In genomic region chr5:67048003-67048402, GRCm38 (mm10) we compare ENCODE assay signal across 8 mouse cellular contexts. TPM values are rescaled to one million over a fixed set of nuclear protein-coding genes. Genes with fewer than 3 reads are reported as not detected.
DNase-seq lines count a peak whose midpoint lies in the region; ATAC-seq and TF ChIP-seq lines count a peak whose summit lies in the region.

No protein-coding gene starts in this region.

- no peak for TF ChIP-seq EP300 in ES-Bruce4 (IDR thresholded peaks at IDR 0.05; ENCODE audit: insufficient read depth, low read depth, low read length)

- TF ChIP-seq POLR2A in ES-Bruce4 (IDR thresholded peaks at IDR 0.05; ENCODE audit: insufficient read depth, low read length), result no peak

- peak; percentile 29 for DNase-seq in kidney, adult 18-20 months
- peak; percentile 40 for DNase-seq in brain, embryonic 18.5 days (ENCODE audit: low read depth, low spot score)
- peak; percentile 22 for DNase-seq in large intestine, adult 2 months (ENCODE audit: low read depth, low spot score)
- DNase-seq in midbrain, postnatal 0 days (ENCODE audit: low spot score), result peak; percentile 91
- DNase-seq in spleen, postnatal 14 days (ENCODE audit: low spot score in 2 of 2), result no peak

- H3K36me3 ChIP-seq in kidney, embryonic 15.5 days, result peaks cover 3% of the 10 kb centered on the region; the same call in 1 of the 2 replicates
- H3K36me3 ChIP-seq in ES-Bruce4 (ENCODE audit: control insufficient read depth, insufficient read depth, low read length, poor library complexity, severe bottlenecking), result no peaks in the 10 kb centered on the region
- peaks cover 31% of the 10 kb centered on the region for H3K36me3 ChIP-seq in forebrain, embryonic 13.5 days (ENCODE audit: poor library complexity, severe bottlenecking)
- H3K36me3 ChIP-seq in midbrain, postnatal 0 days (ENCODE audit: insufficient read depth, low read length), result peaks cover 16% of the 10 kb centered on the region; the same call in 1 of the 2 replicates

- no peak overlapping the region for H3K4me2 ChIP-seq in kidney, embryonic 15.5 days
- no peak overlapping the region for H3K4me2 ChIP-seq in forebrain, embryonic 13.5 days
- no peak overlapping the region for H3K4me2 ChIP-seq in midbrain, postnatal 0 days (ENCODE audit: low read depth, low read length, poor library complexity, severe bottlenecking)

- H3K9me3 ChIP-seq in kidney, embryonic 15.5 days (replicated peaks), result no peaks in the 10 kb centered on the region
- H3K9me3 ChIP-seq in ES-Bruce4 (replicated peaks; ENCODE audit: control insufficient read depth, insufficient read depth, low read length, poor library complexity, severe bottlenecking), result no peaks in the 10 kb centered on the region
- H3K9me3 ChIP-seq in forebrain, embryonic 13.5 days (replicated peaks), result no peaks in the 10 kb centered on the region
- no peaks in the 10 kb centered on the region for H3K9me3 ChIP-seq in midbrain, postnatal 0 days (ENCODE audit: low read length)

- no peak overlapping the region for H3K9ac ChIP-seq in kidney, embryonic 15.5 days
- no peak overlapping the region for H3K9ac ChIP-seq in ES-Bruce4 (ENCODE audit: low read depth, poor library complexity, severe bottlenecking)
- H3K9ac ChIP-seq in forebrain, embryonic 13.5 days, result no peak overlapping the region
- H3K9ac ChIP-seq in midbrain, postnatal 0 days (replicated peaks; ENCODE audit: low read length, poor library complexity, severe bottlenecking), result no peak overlapping the region

- peak; percentile 79 for TF ChIP-seq CTCF in ES-Bruce4 (IDR thresholded peaks at IDR 0.05; ENCODE audit: low read depth, low read length)
- TF ChIP-seq CTCF in midbrain, postnatal 0 days (IDR thresholded peaks at IDR 0.05), result peak; percentile 97

- ATAC-seq in kidney, embryonic 15.5 days (replicated peaks; ENCODE audit: low FRiP score), result no peak
- ATAC-seq in forebrain, embryonic 13.5 days, result peak; percentile 84
- ATAC-seq in midbrain, postnatal 0 days (ENCODE audit: low FRiP score), result peak; percentile 52; the same call in 1 of the 2 replicates

- no peak overlapping the region for H3K27ac ChIP-seq in kidney, embryonic 15.5 days
- H3K27ac ChIP-seq in ES-Bruce4 (ENCODE audit: insufficient read depth, low read length), result no peak overlapping the region
- no peak overlapping the region for H3K27ac ChIP-seq in forebrain, embryonic 13.5 days
- H3K27ac ChIP-seq in midbrain, postnatal 0 days (ENCODE audit: low read depth, low read length), result no peak overlapping the region

- no peaks in the 10 kb centered on the region for H3K27me3 ChIP-seq in kidney, embryonic 15.5 days
- no peaks in the 10 kb centered on the region for H3K27me3 ChIP-seq in ES-Bruce4 (ENCODE audit: control insufficient read depth, insufficient read depth, low read length, poor library complexity, severe bottlenecking)
- H3K27me3 ChIP-seq in forebrain, embryonic 13.5 days, result no peaks in the 10 kb centered on the region
- H3K27me3 ChIP-seq in midbrain, postnatal 0 days (ENCODE audit: insufficient read depth, low read length), result no peaks in the 10 kb centered on the region

- 20% methylated on average over 4 of the region's 4 CpGs for WGBS in kidney, embryonic 15.5 days
- WGBS in forebrain, embryonic 13.5 days, result 12% methylated on average over 4 of the region's 4 CpGs
- 25% methylated on average over 4 of the region's 4 CpGs for WGBS in large intestine, adult 2 months
- WGBS in midbrain, postnatal 0 days, result 15% methylated on average over 4 of the region's 4 CpGs

- no peaks in the 10 kb centered on the region for H3K4me1 ChIP-seq in kidney, embryonic 15.5 days
- H3K4me1 ChIP-seq in ES-Bruce4 (ENCODE audit: control insufficient read depth, insufficient read depth, low read length), result no peaks in the 10 kb centered on the region
- H3K4me1 ChIP-seq in forebrain, embryonic 13.5 days, result no peaks in the 10 kb centered on the region
- H3K4me1 ChIP-seq in midbrain, postnatal 0 days (ENCODE audit: insufficient read depth, low read length), result no peaks in the 10 kb centered on the region

- H3K4me3 ChIP-seq in kidney, embryonic 15.5 days (replicated peaks), result no peak overlapping the region
- H3K4me3 ChIP-seq in ES-Bruce4 (ENCODE audit: low read depth, low read length), result no peak overlapping the region
- H3K4me3 ChIP-seq in forebrain, embryonic 13.5 days, result no peak overlapping the region
- H3K4me3 ChIP-seq in midbrain, postnatal 0 days (ENCODE audit: low read depth, low read length), result no peak overlapping the region

RNA-seq across cellular contexts. Expression of gene Phox2b, which starts 51.1 kb away (rescaled TPM):
- polyA plus RNA-seq in kidney, embryonic 15.5 days (2015; fragmentation: Nextera tagmentation; extraction: Ambion mirVana), result 1.4 and 3.4 TPM in 2 replicates
- not detected in 2 replicates for polyA plus RNA-seq in ES-Bruce4 (2011; ENCODE audit: insufficient read depth, insufficient read length, low read depth, missing spikeins)
- polyA plus RNA-seq in forebrain, embryonic 13.5 days (2015; fragmentation: Nextera tagmentation; extraction: Ambion mirVana), result not detected in 2 replicates
- polyA plus RNA-seq in large intestine, adult 2 months (2012; rRNA removed), result 1.7 and 2.2 TPM in 2 replicates
- 0.99 and 3.1 TPM in 2 replicates for total RNA-seq in midbrain, postnatal 0 days (2014; rRNA removed)
- polyA plus RNA-seq in midbrain, postnatal 0 days (2015; fragmentation: Nextera tagmentation; extraction: Ambion mirVana), result 0.20 and 0.21 TPM in 2 replicates

Comparison
In these comparisons a context has a peak if more than half of its experiments do, and no peak if none do; other contexts are left out.
1. DNase-seq: peak in kidney, adult 18-20 months (single experiment), brain, embryonic 18.5 days (single experiment), large intestine, adult 2 months (single experiment) and midbrain, postnatal 0 days (single experiment); none in spleen, postnatal 14 days (0 of 2).